Mouse (Mus musculus) lung, embryonic 14.5 days (tissue): Measurements from ENCODE around the gene Trpm6. TPM values are rescaled to one million over a fixed set of nuclear protein-coding genes. Genes with fewer than 3 reads are reported as not detected.

ENCODE experiments used
- ATAC-seq: fragments of 200-750 bp; cut with Nextera tagmentation; 2 replicates; pipeline ENCODE4 v1.8.0; 2017; ENCODE audit warnings: mild to moderate bottlenecking, moderate TSS enrichment, moderate library complexity; ENCODE audit not compliant: insufficient read depth
- DNase-seq: peaks from one replicate; pipeline ENCODE4 v3.0.0-alpha.2; 2015
- H3K27ac ChIP-seq: fragments of 300-500 bp; sonication (generic); 2 replicates; pipeline ENCODE4 v1.5.1; 2014; ENCODE audit warnings: low read depth, mild to moderate bottlenecking, moderate library complexity
- H3K27me3 ChIP-seq: fragments of 300-500 bp; sonication (generic); 2 replicates; pipeline ENCODE4 v1.6.1; 2014; ENCODE audit warnings: low read length, control low read depth; ENCODE audit not compliant: insufficient read depth
- H3K36me3 ChIP-seq: fragments of 300-500 bp; sonication (generic); 2 replicates; pipeline ENCODE4 v1.6.1; 2014; ENCODE audit warnings: control low read depth; ENCODE audit not compliant: insufficient read depth
- H3K4me1 ChIP-seq: fragments of 300-500 bp; sonication (generic); 2 replicates; pipeline ENCODE4 v1.6.1; 2014; ENCODE audit warnings: antibody characterized with exemption, control low read depth; ENCODE audit not compliant: insufficient read depth
- H3K4me2 ChIP-seq: fragments of 300-500 bp; sonication (generic); 2 replicates; pipeline ENCODE4 v1.6.1; 2014; ENCODE audit warnings: mild to moderate bottlenecking
- H3K4me3 ChIP-seq: fragments of 300-500 bp; sonication (generic); 2 replicates; pipeline ENCODE4 v1.5.1; 2014; ENCODE audit warnings: low read depth, low read length
- H3K9ac ChIP-seq: fragments of 300-500 bp; sonication (generic); 2 replicates; pipeline ENCODE4 v1.6.1; 2014
- H3K9me3 ChIP-seq: fragments of 300-500 bp; sonication (generic); 2 replicates; pipeline ENCODE4 v1.6.1; 2016; ENCODE audit warnings: low read depth, low read length, control low read depth
- CTCF ChIP-seq: IDR thresholded peaks from 2 replicates; pipeline ENCODE4 v1.5.1; 2016; ENCODE audit warnings: antibody characterized with exemption, low read depth
- WGBS: fragments of 180-500 bp; shearing (Covaris S2); extraction: QIAGEN DNeasy Blood & Tissue Kit; methylation state at CpG from one replicate; pipeline ENCODE4 v1.1.7; 2014; 5-methylcytosine and 5-hydroxymethylcytosine counted together
- polyA plus RNA-seq: library from polyadenylated mRNA; unstranded; fragments of >200 nt; fragmentation: Nextera tagmentation; extraction: Ambion mirVana; gene quantifications from 2 replicates; pipeline ENCODE4 v1.2.1, GENCODE M21; 2014

The Trpm6 gene
- polyA plus RNA-seq, 1 experiment from 2014 or later = 1.0 TPM

DNA sequence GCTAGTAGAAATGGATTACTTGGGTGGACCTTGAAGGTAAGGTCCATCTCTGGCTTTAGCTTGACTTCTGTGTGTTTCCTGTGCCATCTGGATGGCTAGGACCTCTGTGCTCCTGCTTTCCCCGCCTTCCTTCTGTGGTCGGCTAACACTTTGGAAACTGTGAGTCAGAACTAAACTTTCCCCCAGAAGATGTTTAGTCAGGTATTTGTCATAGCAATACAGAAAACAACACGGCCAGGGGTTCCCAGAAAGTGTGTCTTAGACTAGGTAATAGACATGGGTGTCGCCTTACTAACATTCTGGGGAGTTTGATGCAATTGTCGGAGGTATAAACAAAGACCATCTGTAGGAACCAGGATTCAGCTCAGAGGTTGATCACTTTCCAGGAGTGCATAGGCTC is 16.6 kb downstream of the Trpm6 start:
- no peak for DNase-seq
- 74% methylated on average over 5 of the region's 5 CpGs for WGBS
- TF ChIP-seq CTCF = no peak
- Histone ChIP-seq H3K4me1 (no peaks in the 10 kb centered on the region), H3K27me3 (no peaks in the 10 kb centered on the region), H3K9me3 (no peaks in the 10 kb centered on the region), H3K9ac (no peak overlapping the region), H3K4me2 (no peak overlapping the region), H3K36me3 (no peaks in the 10 kb centered on the region), H3K4me3 (no peak overlapping the region), H3K27ac (no peak overlapping the region)
- ATAC-seq = no peak

DNA sequence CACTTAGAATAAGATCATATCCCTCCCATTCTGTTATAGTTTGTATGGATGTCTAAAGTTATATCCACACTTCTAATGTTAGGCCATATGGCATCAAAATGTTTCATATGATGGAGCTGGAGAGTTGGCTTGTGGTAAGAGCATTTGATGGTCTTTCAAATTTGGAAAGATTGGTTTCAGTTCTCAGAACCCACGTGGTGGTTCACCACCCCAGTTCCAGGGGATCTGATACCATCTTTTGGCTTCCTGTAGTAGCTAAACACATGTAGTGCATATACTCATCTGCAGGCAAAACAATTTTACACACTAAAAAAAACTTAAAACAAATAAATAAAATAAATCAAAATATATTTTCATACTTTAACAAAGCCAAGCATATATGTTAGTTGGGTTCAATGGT is 21.3 kb downstream of the Trpm6 start:
- H3K4me2 ChIP-seq = no peak overlapping the region
- TF ChIP-seq CTCF = no peak
- DNase-seq (no peak), ATAC-seq (no peak)
- H3K4me3 ChIP-seq = no peak overlapping the region
- no peak overlapping the region for H3K27ac ChIP-seq
- H3K36me3 ChIP-seq = no peaks in the 10 kb centered on the region
- no peaks in the 10 kb centered on the region for H3K27me3 ChIP-seq
- H3K9ac ChIP-seq = no peak overlapping the region
- WGBS = 58% methylated on average over 1 of the region's 1 CpGs
- no peaks in the 10 kb centered on the region for H3K9me3 ChIP-seq
- no peaks in the 10 kb centered on the region for H3K4me1 ChIP-seq

DNA sequence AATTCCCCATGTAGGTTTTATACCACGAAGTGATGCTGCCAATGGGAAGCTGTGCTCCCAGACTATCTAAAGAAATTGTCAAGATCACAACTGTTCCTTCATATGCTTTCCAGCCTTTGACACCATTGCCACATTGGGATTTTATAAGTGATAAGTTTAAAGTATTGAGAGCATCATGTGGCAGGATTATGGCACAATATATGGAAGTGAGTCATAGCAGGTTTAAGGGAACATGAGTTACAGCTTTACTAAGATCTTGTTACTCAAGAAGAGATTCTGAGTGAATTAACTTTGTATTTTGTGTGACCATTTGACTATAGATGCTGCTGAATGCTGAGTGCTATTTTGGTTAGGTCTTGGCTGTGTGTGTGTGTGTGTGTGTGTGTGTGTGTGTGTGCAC is 21.8 kb downstream of the Trpm6 start:
- 82% methylated on average over 1 of the region's 1 CpGs for WGBS

DNA sequence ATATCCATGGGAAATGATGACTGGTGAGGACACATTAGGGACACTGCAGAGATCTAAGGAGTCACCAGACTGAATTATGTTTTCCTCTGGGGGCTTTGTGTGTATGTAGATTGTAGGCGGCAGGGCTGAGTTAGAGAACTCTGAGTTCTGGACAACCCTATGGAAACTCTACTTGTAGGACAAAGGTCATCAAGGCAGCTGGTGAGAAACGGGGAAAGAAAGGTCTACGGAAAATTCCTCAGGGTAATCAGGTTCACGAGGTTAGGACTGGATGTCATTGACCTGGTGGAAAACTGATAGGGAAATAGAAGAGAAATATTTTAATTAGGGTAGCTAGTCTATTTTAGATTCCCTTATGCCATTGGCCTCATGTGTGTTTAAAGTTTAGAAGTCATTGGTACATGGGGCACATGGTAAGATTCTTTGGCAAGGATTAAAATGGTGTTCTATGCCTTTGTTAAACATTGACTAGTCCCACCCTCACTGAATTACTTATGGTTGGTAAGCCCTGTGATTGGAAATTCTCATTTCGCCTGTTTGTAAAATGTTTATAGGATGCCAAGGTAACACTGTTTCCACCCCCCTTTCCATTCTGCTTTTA is 23.2 kb downstream of the Trpm6 start:
- no peaks in the 10 kb centered on the region for H3K27me3 ChIP-seq
- H3K9ac ChIP-seq = no peak overlapping the region
- no peak overlapping the region for H3K27ac ChIP-seq
- no peak overlapping the region for H3K4me2 ChIP-seq
- TF ChIP-seq CTCF = no peak
- H3K36me3 ChIP-seq = no peaks in the 10 kb centered on the region
- no peaks in the 10 kb centered on the region for H3K4me1 ChIP-seq
- ATAC-seq (no peak), DNase-seq (no peak)
- H3K4me3 ChIP-seq = no peak overlapping the region
- no peaks in the 10 kb centered on the region for H3K9me3 ChIP-seq
- WGBS = 87% methylated on average over 5 of the region's 5 CpGs

More for the DNA sequence above, 21.8 kb downstream of the Trpm6 start:
- no peak overlapping the region for H3K4me2 ChIP-seq
- no peaks in the 10 kb centered on the region for H3K4me1 ChIP-seq
- no peak overlapping the region for H3K27ac ChIP-seq
- ATAC-seq = no peak
- no peak for TF ChIP-seq CTCF
- H3K9ac ChIP-seq = no peak overlapping the region
- H3K9me3 ChIP-seq = no peaks in the 10 kb centered on the region
- H3K27me3 ChIP-seq = no peaks in the 10 kb centered on the region
- H3K36me3 ChIP-seq = no peaks in the 10 kb centered on the region
- no peak overlapping the region for H3K4me3 ChIP-seq
- DNase-seq = no peak

DNA sequence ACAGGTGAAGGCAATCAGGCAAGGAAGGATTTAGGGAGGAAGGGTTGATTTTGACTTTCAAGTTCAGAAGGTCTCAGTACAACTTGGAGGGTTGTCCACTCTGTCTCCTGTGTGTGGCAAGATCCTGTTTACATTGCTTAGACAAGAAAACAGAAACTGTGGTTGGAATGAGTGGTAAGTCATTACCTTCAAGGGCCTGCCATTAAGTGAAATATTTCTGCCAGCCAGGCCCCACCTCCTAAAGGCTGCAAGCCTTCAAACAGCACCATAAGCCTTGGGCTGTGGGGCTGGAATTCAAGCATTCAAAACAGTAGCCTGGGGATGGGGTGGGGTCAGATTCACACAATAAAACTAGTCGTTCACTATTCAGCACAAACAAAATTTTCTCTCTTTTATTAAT is 24.3 kb downstream of the Trpm6 start:
- DNase-seq (no peak), ATAC-seq (no peak)

DNA sequence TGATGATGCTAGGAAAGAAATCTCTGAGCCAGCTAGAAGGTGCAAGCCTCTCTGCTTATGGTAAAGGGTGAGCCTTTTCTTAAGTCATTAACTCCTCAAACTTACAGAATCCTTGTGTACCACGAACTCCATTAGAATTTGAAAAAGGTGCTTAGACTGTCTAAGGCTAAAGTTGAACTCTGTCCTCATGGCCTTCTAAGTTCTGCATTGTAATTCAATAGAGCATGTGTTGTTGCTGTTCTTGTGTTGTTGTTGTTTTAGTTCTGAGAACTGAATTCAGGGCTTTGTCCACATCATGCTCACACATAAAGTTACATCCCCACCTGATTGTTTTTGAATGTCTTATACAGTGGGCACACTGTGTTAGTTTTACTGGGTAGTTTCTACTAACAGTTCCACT is 49.9 kb downstream of the Trpm6 start:
- no peaks in the 10 kb centered on the region for H3K9me3 ChIP-seq
- H3K9ac ChIP-seq = no peak overlapping the region
- H3K27me3 ChIP-seq = no peaks in the 10 kb centered on the region
- DNase-seq (no peak), ATAC-seq (no peak)
- H3K27ac ChIP-seq = no peak overlapping the region
- no peak overlapping the region for H3K4me2 ChIP-seq
- 72% methylated on average over 1 of the region's 1 CpGs for WGBS
- no peak overlapping the region for H3K4me3 ChIP-seq
- H3K36me3 ChIP-seq = no peaks in the 10 kb centered on the region
- no peaks in the 10 kb centered on the region for H3K4me1 ChIP-seq
- TF ChIP-seq CTCF = no peak

More for the DNA sequence above, 24.3 kb downstream of the Trpm6 start:
- H3K27ac ChIP-seq = no peak overlapping the region
- no peak overlapping the region for H3K4me2 ChIP-seq
- 27% methylated on average over 1 of the region's 1 CpGs for whole genome bisulfite sequencing
- no peaks in the 10 kb centered on the region for H3K4me1 ChIP-seq
- H3K27me3 ChIP-seq = no peaks in the 10 kb centered on the region
- no peak for TF ChIP-seq CTCF
- no peak overlapping the region for H3K4me3 ChIP-seq
- no peaks in the 10 kb centered on the region for H3K36me3 ChIP-seq
- H3K9ac ChIP-seq = no peak overlapping the region
- no peaks in the 10 kb centered on the region for H3K9me3 ChIP-seq

DNA sequence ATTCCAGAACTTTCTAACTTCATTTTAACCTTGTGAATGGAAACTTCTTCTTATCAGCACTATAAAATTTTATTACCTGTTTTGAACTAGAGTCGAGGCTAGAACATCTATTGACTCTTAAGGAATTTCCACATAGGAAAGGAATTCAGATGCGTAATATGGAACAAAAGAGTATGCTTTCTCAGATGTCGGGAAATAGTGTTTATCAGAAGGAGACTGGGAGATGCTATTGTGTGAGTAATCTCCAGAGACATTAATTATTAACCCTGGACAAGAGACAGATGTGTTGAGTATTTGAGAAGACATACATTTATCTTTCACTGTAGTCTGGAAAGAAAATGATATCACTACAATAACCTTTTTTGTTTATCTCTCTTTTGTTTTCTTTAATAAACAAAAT is 61.5 kb downstream of the Trpm6 start:
- no peak overlapping the region for H3K27ac ChIP-seq
- DNase-seq = no peak
- no peak for TF ChIP-seq CTCF

DNA sequence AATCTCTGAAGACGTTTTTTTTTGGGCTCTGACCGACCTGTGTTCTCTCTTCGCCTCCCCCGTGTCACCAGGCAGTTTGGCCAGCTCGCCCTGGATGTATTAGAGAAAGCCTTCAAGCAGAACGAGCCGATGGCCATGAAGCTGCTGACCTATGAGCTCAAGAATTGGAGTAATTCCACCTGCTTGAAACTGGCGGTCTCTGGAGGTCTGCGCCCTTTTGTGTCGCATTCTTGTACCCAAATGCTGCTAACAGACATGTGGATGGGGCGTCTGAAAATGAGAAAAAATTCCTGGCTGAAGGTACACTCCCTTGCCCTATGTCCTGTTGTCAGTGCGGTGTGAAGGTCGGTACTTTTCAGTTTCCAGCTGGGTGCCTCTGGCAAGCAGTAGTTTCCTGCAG is 65.4 kb downstream of the Trpm6 start:
- Histone ChIP-seq H3K4me3 (no peak overlapping the region), H3K4me2 (no peak overlapping the region), H3K36me3 (no peaks in the 10 kb centered on the region), H3K4me1 (no peaks in the 10 kb centered on the region), H3K9me3 (no peaks in the 10 kb centered on the region), H3K9ac (no peak overlapping the region), H3K27me3 (no peaks in the 10 kb centered on the region), H3K27ac (no peak overlapping the region)
- no peak for ATAC-seq
- no peak for DNase-seq
- 54% methylated on average over 13 of the region's 13 CpGs for WGBS
- no peak for TF ChIP-seq CTCF

More for the DNA sequence above, 61.5 kb downstream of the Trpm6 start:
- Histone ChIP-seq H3K9me3 (no peaks in the 10 kb centered on the region), H3K36me3 (no peaks in the 10 kb centered on the region), H3K9ac (no peak overlapping the region), H3K27me3 (no peaks in the 10 kb centered on the region), H3K4me2 (no peak overlapping the region), H3K4me1 (no peaks in the 10 kb centered on the region), H3K4me3 (no peak overlapping the region)
- no peak for ATAC-seq
- 69% methylated on average over 3 of the region's 3 CpGs for WGBS
